Mouse (Mus musculus) myocyte (in vitro differentiated cells): ENCODE measurements at regions not wholly inside any gene's neighbourhood (a gene's known extent, or its start where the extent isn't known, plus 50 kb on each side); places are given as distances from the start of the nearest gene placed in this dataset.

Experiments used
- H3K27me3 ChIP-seq: one replicate; pipeline ENCODE4 v1.6.1; 2011; ENCODE audit not compliant: control insufficient read depth, insufficient read depth, insufficient read length
- H3K36me3 ChIP-seq: one replicate; pipeline ENCODE4 v1.6.1; 2011; ENCODE audit not compliant: control insufficient read depth, insufficient read depth
- H3K4me2 ChIP-seq: one replicate; pipeline ENCODE4 v1.6.1; 2011; ENCODE audit warnings: low read depth, control low read depth
- H3K4me3 ChIP-seq: one replicate; pipeline ENCODE4 v1.5.1; 2011; ENCODE audit warnings: mild to moderate bottlenecking, control low read depth, moderate library complexity
- H3K79me2 ChIP-seq: one replicate; pipeline ENCODE4 v1.6.1; 2011; ENCODE audit not compliant: control insufficient read depth, insufficient read depth
- H3ac ChIP-seq: one replicate; pipeline ENCODE4 v1.6.1; 2011; ENCODE audit not compliant: control insufficient read depth, insufficient read length
- CEBPB ChIP-seq: IDR thresholded peaks from 2 replicates; pipeline ENCODE4 v1.6.1; 2011; ENCODE audit warnings: mild to moderate bottlenecking, moderate library complexity; ENCODE audit not compliant: poor library complexity, insufficient read depth, severe bottlenecking
- E2F4 ChIP-seq: IDR thresholded peaks from one replicate; pipeline ENCODE4 v1.6.1; 2011; ENCODE audit warnings: mild to moderate bottlenecking, control low read depth, moderate library complexity; ENCODE audit not compliant: insufficient read depth
- MAX ChIP-seq: IDR thresholded peaks from one replicate; pipeline ENCODE4 v1.6.1; 2011; ENCODE audit warnings: low read depth, mild to moderate bottlenecking, control low read depth
- MYOD1 ChIP-seq, 3 experiments: IDR thresholded peaks; one replicate each; pipeline ENCODE4 v1.6.1; 2011; ENCODE audit warnings: control low read depth in 2 of 3, low read depth in 2 of 3, mild to moderate bottlenecking in 2 of 3, moderate library complexity in 1 of 3; ENCODE audit not compliant: insufficient read length in 2 of 3, control insufficient read depth in 1 of 3
- MYOG ChIP-seq, 3 experiments: IDR thresholded peaks; one replicate each; pipeline ENCODE4 v1.6.1; 2011; ENCODE audit warnings: control low read depth in 2 of 3, low read depth in 2 of 3, mild to moderate bottlenecking in 2 of 3; ENCODE audit not compliant: insufficient read length in 2 of 3, control insufficient read depth in 1 of 3, insufficient read depth in 1 of 3
- POLR2A ChIP-seq: IDR thresholded peaks from one replicate; pipeline ENCODE4 v1.6.1; 2011; ENCODE audit warnings: low read depth, mild to moderate bottlenecking, control low read depth, moderate library complexity; ENCODE audit not compliant: insufficient read length
- POLR2AphosphoS2 ChIP-seq: IDR thresholded peaks from one replicate; pipeline ENCODE4 v1.6.1; 2011; ENCODE audit warnings: low read depth, control low read depth; ENCODE audit not compliant: insufficient read length
- REST ChIP-seq: IDR thresholded peaks from one replicate; pipeline ENCODE4 v1.6.1; 2011; ENCODE audit warnings: mild to moderate bottlenecking, control low read depth, moderate library complexity; ENCODE audit not compliant: insufficient read depth, insufficient read length
- SRF ChIP-seq: IDR thresholded peaks from one replicate; pipeline ENCODE4 v1.6.1; 2011; ENCODE audit warnings: low read depth; ENCODE audit not compliant: control insufficient read depth, insufficient read length
- TCF12 ChIP-seq: IDR thresholded peaks from one replicate; pipeline ENCODE4 v1.6.1; 2011; ENCODE audit warnings: mild to moderate bottlenecking, control low read depth; ENCODE audit not compliant: poor library complexity, insufficient read depth, severe bottlenecking
- TCF3 ChIP-seq: IDR thresholded peaks from one replicate; pipeline ENCODE4 v1.6.1; 2011; ENCODE audit warnings: low read depth, control low read depth; ENCODE audit not compliant: insufficient read length
- USF1 ChIP-seq: IDR thresholded peaks from one replicate; pipeline ENCODE4 v1.6.1; 2011; ENCODE audit warnings: low read depth, mild to moderate bottlenecking, control low read depth, moderate library complexity

DNA sequence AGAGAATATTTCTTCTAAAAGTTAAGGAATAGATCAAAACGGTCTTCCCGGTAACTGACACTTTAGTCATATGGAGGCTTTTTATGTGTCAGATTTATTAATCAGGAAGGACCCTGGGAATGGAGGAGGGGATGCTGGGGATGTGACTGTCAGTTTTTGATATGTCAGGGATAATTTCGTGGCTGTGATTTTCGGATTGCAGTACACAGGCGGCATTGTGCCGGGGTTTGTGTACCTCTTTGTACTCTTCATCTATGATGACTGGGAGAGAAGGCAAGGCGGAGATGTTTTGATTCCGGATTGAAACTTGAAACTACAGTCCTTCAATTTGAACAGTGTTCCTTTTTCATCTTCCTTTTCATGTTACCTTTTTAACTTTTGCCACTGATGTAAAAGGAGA lies 344.2 kb downstream of the Mdfic start:
- Histone ChIP-seq H3K79me2 (no peaks in the 10 kb centered on the region), H3K27me3 (no peaks in the 10 kb centered on the region), H3K4me2 (no peak overlapping the region), H3ac (no peak overlapping the region), H3K36me3 (no peaks in the 10 kb centered on the region), H3K4me3 (no peak overlapping the region)
- TF ChIP-seq REST (no peak), MYOD1 (IDR thresholded peaks at IDR 0.05; ENCODE audit: control insufficient read depth in 1 of 3, insufficient read length in 2 of 3, low read depth in 2 of 3) (no peak)

DNA sequence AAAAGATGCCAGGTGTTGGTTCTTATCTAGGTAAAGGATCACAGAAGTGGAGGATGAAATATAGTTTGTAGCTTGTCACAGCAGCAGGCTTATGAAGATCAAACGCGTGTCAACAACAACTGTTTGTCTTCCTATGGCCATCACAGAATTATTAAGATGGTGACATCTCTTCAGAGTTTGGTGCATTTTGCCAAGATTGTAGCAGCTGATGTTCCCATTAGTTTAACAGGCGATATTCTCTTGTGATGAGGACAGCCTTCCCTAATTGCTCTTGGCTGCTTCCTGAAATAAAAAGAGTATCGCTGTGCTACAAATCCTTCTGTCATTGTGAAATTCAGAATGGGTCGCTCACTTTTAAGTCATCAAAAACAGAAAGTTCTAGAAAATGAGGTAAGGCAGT lies 344.7 kb downstream of the Mdfic start:
- H3K27me3 ChIP-seq, result no peaks in the 10 kb centered on the region
- H3K79me2 ChIP-seq, result no peaks in the 10 kb centered on the region
- H3K4me2 ChIP-seq, result no peak overlapping the region
- TF ChIP-seq CEBPB (no peak), REST (no peak), POLR2A (no peak), MAX (no peak), USF1 (no peak), MYOG (IDR thresholded peaks at IDR 0.05; ENCODE audit: control insufficient read depth in 1 of 3, insufficient read depth in 1 of 3, insufficient read length in 2 of 3, low read depth in 2 of 3) (no peak), POLR2AphosphoS2 (no peak), E2F4 (no peak), TCF12 (no peak), MYOD1 (IDR thresholded peaks at IDR 0.05; ENCODE audit: control insufficient read depth in 1 of 3, insufficient read length in 2 of 3, low read depth in 2 of 3) (no peak), SRF (no peak), TCF3 (no peak)
- no peaks in the 10 kb centered on the region for H3K36me3 ChIP-seq
- no peak overlapping the region for H3ac ChIP-seq
- H3K4me3 ChIP-seq, result no peak overlapping the region

DNA sequence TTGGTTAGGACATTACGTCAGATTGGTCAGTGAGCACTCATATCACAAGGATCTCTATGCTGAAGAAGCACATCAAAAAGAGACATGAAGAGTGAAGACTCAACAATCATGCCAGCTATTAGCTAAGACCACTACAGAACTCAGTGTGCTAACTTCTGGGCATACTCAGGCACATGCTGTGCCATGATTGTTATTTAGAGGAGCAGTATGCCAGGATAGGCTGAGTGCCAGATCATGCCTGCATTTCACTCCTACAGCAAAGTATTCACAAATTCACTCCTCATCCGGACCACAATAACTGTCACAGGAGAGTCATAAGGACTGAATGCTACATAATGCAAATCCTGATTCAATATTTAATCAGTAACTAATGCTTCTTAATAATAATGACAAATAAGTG lies 355.8 kb downstream of the Mdfic start:
- no peaks in the 10 kb centered on the region for H3K36me3 ChIP-seq
- no peak overlapping the region for H3K4me3 ChIP-seq
- no peaks in the 10 kb centered on the region for H3K79me2 ChIP-seq
- no peak for TF ChIP-seq POLR2A
- no peak for TF ChIP-seq MYOD1 (IDR thresholded peaks at IDR 0.05; ENCODE audit: control insufficient read depth in 1 of 3, insufficient read length in 2 of 3, low read depth in 2 of 3)
- no peak for TF ChIP-seq MAX
- no peak for TF ChIP-seq REST
- no peak for TF ChIP-seq TCF3
- no peak for TF ChIP-seq TCF12
- no peak for TF ChIP-seq E2F4
- no peak for TF ChIP-seq SRF
- H3ac ChIP-seq, result no peak overlapping the region
- no peak overlapping the region for H3K4me2 ChIP-seq
- no peaks in the 10 kb centered on the region for H3K27me3 ChIP-seq

DNA sequence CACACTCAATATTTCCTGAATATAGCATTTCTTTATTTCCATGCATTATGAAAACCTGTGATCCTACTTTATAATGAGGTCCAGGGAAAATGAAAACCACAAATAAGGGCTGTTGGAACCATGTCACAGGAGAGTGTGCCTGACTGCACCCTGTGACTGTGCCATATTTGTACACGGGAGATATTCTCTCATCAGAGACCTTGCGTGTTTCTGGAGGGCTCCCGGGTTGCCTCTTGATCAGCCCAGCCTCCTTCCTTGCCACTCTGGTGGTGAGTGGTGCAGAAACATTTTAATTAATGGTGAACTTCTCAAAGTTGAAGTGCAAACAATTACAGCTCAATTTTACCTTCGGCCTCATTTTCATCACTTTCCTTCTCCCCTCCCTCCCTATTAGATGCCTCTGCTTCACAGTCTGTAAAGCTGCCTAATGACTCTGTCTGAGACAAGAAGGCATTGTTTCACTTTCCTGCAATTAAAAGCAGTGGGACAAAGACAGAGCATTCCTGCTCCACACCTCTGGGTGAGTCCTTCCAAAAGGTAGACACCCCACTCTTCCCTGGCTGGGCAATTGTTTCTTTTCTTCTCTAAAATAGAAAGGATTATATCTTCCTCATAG lies 356.8 kb downstream of the Mdfic start:
- Histone ChIP-seq H3K4me2 (no peak overlapping the region), H3K36me3 (no peaks in the 10 kb centered on the region), H3K79me2 (no peaks in the 10 kb centered on the region), H3K27me3 (no peaks in the 10 kb centered on the region), H3K4me3 (no peak overlapping the region), H3ac (no peak overlapping the region)
- TF ChIP-seq E2F4, result no peak
- no peak for TF ChIP-seq TCF12
- TF ChIP-seq TCF3, result no peak
- no peak for TF ChIP-seq POLR2A
- TF ChIP-seq MYOD1 (IDR thresholded peaks at IDR 0.05; ENCODE audit: control insufficient read depth in 1 of 3, insufficient read length in 2 of 3, low read depth in 2 of 3), result no peak
- no peak for TF ChIP-seq CEBPB
- no peak for TF ChIP-seq MAX
- TF ChIP-seq USF1, result no peak
- no peak for TF ChIP-seq REST
- no peak for TF ChIP-seq POLR2AphosphoS2
- TF ChIP-seq MYOG (IDR thresholded peaks at IDR 0.05; ENCODE audit: control insufficient read depth in 1 of 3, insufficient read depth in 1 of 3, insufficient read length in 2 of 3, low read depth in 2 of 3), result no peak
- TF ChIP-seq SRF, result no peak

DNA sequence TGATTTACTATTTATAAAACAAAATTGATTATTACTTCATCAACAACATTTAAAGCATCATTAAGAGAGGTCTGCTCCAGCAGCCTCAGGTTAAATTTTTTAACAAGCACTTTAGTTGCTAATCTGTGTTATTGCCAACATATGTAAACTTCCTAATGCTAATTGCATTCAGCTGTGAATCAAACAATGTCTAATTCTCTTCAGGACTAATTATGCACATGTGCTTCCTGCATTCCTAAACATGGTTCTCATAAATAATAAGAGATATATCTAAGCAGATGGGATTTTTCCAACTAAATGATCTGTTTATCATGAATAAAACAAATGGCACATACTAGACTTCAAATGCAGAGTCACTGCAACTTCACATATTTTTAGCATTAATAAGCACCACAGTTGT lies 357.5 kb downstream of the Mdfic start:
- no peaks in the 10 kb centered on the region for H3K36me3 ChIP-seq
- no peak overlapping the region for H3ac ChIP-seq
- no peaks in the 10 kb centered on the region for H3K79me2 ChIP-seq
- no peak overlapping the region for H3K4me2 ChIP-seq
- no peak overlapping the region for H3K4me3 ChIP-seq
- no peak for TF ChIP-seq USF1
- TF ChIP-seq SRF, result no peak
- no peak for TF ChIP-seq TCF3
- no peak for TF ChIP-seq POLR2A
- no peak for TF ChIP-seq TCF12
- TF ChIP-seq CEBPB, result no peak
- no peak for TF ChIP-seq MAX
- TF ChIP-seq MYOG (IDR thresholded peaks at IDR 0.05; ENCODE audit: control insufficient read depth in 1 of 3, insufficient read depth in 1 of 3, insufficient read length in 2 of 3, low read depth in 2 of 3), result no peak
- no peak for TF ChIP-seq POLR2AphosphoS2
- TF ChIP-seq MYOD1 (IDR thresholded peaks at IDR 0.05; ENCODE audit: control insufficient read depth in 1 of 3, insufficient read length in 2 of 3, low read depth in 2 of 3), result no peak
- no peak for TF ChIP-seq REST
- no peak for TF ChIP-seq E2F4
- H3K27me3 ChIP-seq, result no peaks in the 10 kb centered on the region
